Mouse (Mus musculus) thymus, adult 2 months (tissue): ENCODE data around the gene Eci1.
A peak's percentile ranks its signal among the peaks of the same experiment; 100 is the strongest.

Experiments used
- CTCF ChIP-seq: fragments of 200-500 bp; IDR thresholded peaks from 2 replicates; pipeline ENCODE4 v1.5.1; 2012; ENCODE audit warnings: mild to moderate bottlenecking, control low read depth, low read length, moderate library complexity, borderline replicate concordance; ENCODE audit not compliant: control insufficient read depth, poor library complexity, insufficient read depth; ENCODE audit errors: extremely low read depth
- POLR2A ChIP-seq: fragments of 200-500 bp; IDR thresholded peaks from 2 replicates; pipeline ENCODE4 v1.6.1; 2012; ENCODE audit warnings: mild to moderate bottlenecking, low read length, control low read depth, moderate library complexity; ENCODE audit not compliant: control insufficient read depth, poor library complexity, insufficient read depth; ENCODE audit errors: extremely low read depth

GRCm38 (mm10) chr17:24469910-24470602, 43.6 kb downstream of the Eci1 start, which contains the start of the genes E4f1 and Pgp:
- TF ChIP-seq CTCF (peak; percentile 60; the same call in 1 of the 2 replicates), POLR2A (peak; percentile 94)
